Mouse (Mus musculus) MEL (cell line): ENCODE data around the gene Gm45021. TPM values are rescaled to one million over a fixed set of nuclear protein-coding genes. Genes with fewer than 3 reads are reported as not detected.

Experiments
- DNase-seq: peaks from one replicate; pipeline ENCODE4 v3.0.0; 2011; ENCODE audit warnings: low read depth, low spot score
- H3K27ac ChIP-seq: 2 replicates; pipeline ENCODE4 v1.5.1; 2012; ENCODE audit warnings: low read depth, mild to moderate bottlenecking, control low read depth, low read length, moderate library complexity; ENCODE audit not compliant: control insufficient read depth
- H3K27me3 ChIP-seq, 2 experiments: fragments of 150-350 bp in 1 of 2; sonication (generic) in 1 of 2; 2 replicates each; pipeline ENCODE4 v1.6.1; 2012; ENCODE audit warnings: low read length in 2 of 2, mild to moderate bottlenecking in 2 of 2, improper control_type of control experiment in 1 of 2, moderate library complexity in 1 of 2; ENCODE audit not compliant: insufficient read depth in 2 of 2, control insufficient read depth in 1 of 2
- H3K36me3 ChIP-seq, 2 experiments: 2 replicates each; pipeline ENCODE4 v1.6.1; 2012 to 2014; ENCODE audit warnings: low read length in 2 of 2, improper control_type of control experiment in 1 of 2, inconsistent platforms in 1 of 2, mild to moderate bottlenecking in 1 of 2; ENCODE audit not compliant: insufficient read depth in 2 of 2, control insufficient read depth in 1 of 2
- H3K4me1 ChIP-seq, 2 experiments: fragments of 150-350 bp in 1 of 2; sonication (generic) in 1 of 2; 2 replicates each; pipeline ENCODE4 v1.6.1; 2012; ENCODE audit warnings: low read length in 2 of 2, improper control_type of control experiment in 1 of 2, mild to moderate bottlenecking in 1 of 2; ENCODE audit not compliant: insufficient read depth in 2 of 2, control insufficient read depth in 1 of 2
- H3K4me3 ChIP-seq, 2 experiments: fragments of 150-350 bp in 1 of 2; sonication (generic) in 1 of 2; 2 replicates each; pipeline ENCODE4 v1.5.1; 2012; ENCODE audit warnings: low read depth in 2 of 2, low read length in 2 of 2, mild to moderate bottlenecking in 2 of 2, moderate library complexity in 2 of 2, control low read depth in 1 of 2, improper control_type of control experiment in 1 of 2; ENCODE audit not compliant: control insufficient read depth in 1 of 2, insufficient read depth in 1 of 2
- H3K79me2 ChIP-seq: 2 replicates; pipeline ENCODE4 v1.6.1; 2012; ENCODE audit warnings: mild to moderate bottlenecking, low read length, moderate library complexity; ENCODE audit not compliant: control insufficient read depth, poor library complexity, insufficient read depth
- H3K9ac ChIP-seq: 2 replicates; pipeline ENCODE4 v1.6.1; 2012; ENCODE audit warnings: low read depth, mild to moderate bottlenecking, control low read depth, low read length, moderate library complexity; ENCODE audit not compliant: control insufficient read depth, poor library complexity, severe bottlenecking
- H3K9me3 ChIP-seq: fragments of 150-350 bp; sonication (generic); replicated peaks from 2 replicates; pipeline ENCODE4 v1.6.1; 2012; ENCODE audit warnings: mild to moderate bottlenecking, low read length, improper control_type of control experiment, moderate library complexity; ENCODE audit not compliant: insufficient read depth
- CHD1 ChIP-seq: IDR thresholded peaks from 2 replicates; pipeline ENCODE4 v1.6.1; 2012; ENCODE audit warnings: low read depth, mild to moderate bottlenecking, inconsistent platforms, low read length, improper control_type of control experiment
- CTCF ChIP-seq, 3 experiments: IDR thresholded peaks in 2 of 3; conservative IDR thresholded peaks in 1 of 3; 2 replicates each; pipeline ENCODE4 v1.5.1; 2011 to 2012; ENCODE audit warnings: low read length in 3 of 3, low read depth in 2 of 3, mild to moderate bottlenecking in 2 of 3, improper control_type of control experiment in 1 of 3, inconsistent platforms in 1 of 3, mixed read lengths in 1 of 3, moderate library complexity in 1 of 3; ENCODE audit not compliant: control insufficient read depth in 1 of 3, insufficient read depth in 1 of 3, poor library complexity in 1 of 3, severe bottlenecking in 1 of 3
- ETS1 ChIP-seq: IDR thresholded peaks from 2 replicates; pipeline ENCODE4 v1.6.1; 2012; ENCODE audit warnings: low read depth, mild to moderate bottlenecking, inconsistent platforms, low read length, improper control_type of control experiment, moderate library complexity
- GABPA ChIP-seq: IDR thresholded peaks from 2 replicates; pipeline ENCODE4 v1.6.1; 2012; ENCODE audit warnings: low read depth, mild to moderate bottlenecking, inconsistent platforms, low read length, improper control_type of control experiment, moderate library complexity
- HCFC1 ChIP-seq: IDR thresholded peaks from 2 replicates; pipeline ENCODE4 v1.6.1; 2012; ENCODE audit warnings: low read depth, mild to moderate bottlenecking, inconsistent platforms, low read length, improper control_type of control experiment, moderate library complexity
- JUND ChIP-seq: IDR thresholded peaks from 2 replicates; pipeline ENCODE4 v1.6.1; 2011; ENCODE audit warnings: low read depth, mild to moderate bottlenecking, improper control_type of control experiment, low read length
- MAFK ChIP-seq: IDR thresholded peaks from 2 replicates; pipeline ENCODE4 v1.6.1; 2011; ENCODE audit warnings: low read depth, mild to moderate bottlenecking, low read length, improper control_type of control experiment, borderline replicate concordance
- MEF2A ChIP-seq: IDR thresholded peaks from 2 replicates; pipeline ENCODE4 v1.6.1; 2014; ENCODE audit warnings: low read depth, mild to moderate bottlenecking, inconsistent platforms, low read length, improper control_type of control experiment; ENCODE audit not compliant: poor library complexity, insufficient replicate concordance, severe bottlenecking; ENCODE audit errors: extremely low read depth
- MYB ChIP-seq: IDR thresholded peaks from 2 replicates; pipeline ENCODE4 v1.6.1; 2011; ENCODE audit warnings: mild to moderate bottlenecking, low read depth, low read length, improper control_type of control experiment
- POLR2AphosphoS2 ChIP-seq: IDR thresholded peaks from 2 replicates; pipeline ENCODE4 v1.6.1; 2011; ENCODE audit warnings: low read length, improper control_type of control experiment
- POLR2AphosphoS5 ChIP-seq: IDR thresholded peaks from 2 replicates; pipeline ENCODE4 v1.6.1; 2012; ENCODE audit warnings: low read depth, borderline replicate concordance, mild to moderate bottlenecking, inconsistent platforms, low read length, moderate library complexity, mixed read lengths
- RAD21 ChIP-seq: IDR thresholded peaks from 2 replicates; pipeline ENCODE4 v1.6.1; 2011; ENCODE audit warnings: mild to moderate bottlenecking, low read depth, low read length, improper control_type of control experiment
- RCOR1 ChIP-seq: IDR thresholded peaks from 2 replicates; pipeline ENCODE4 v1.6.1; 2012; ENCODE audit warnings: low read depth, mild to moderate bottlenecking, inconsistent platforms, low read length, improper control_type of control experiment
- SMC3 ChIP-seq: IDR thresholded peaks from 2 replicates; pipeline ENCODE4 v1.6.1; 2011; ENCODE audit warnings: low read depth, low read length, improper control_type of control experiment
- TAL1 ChIP-seq: IDR thresholded peaks from 2 replicates; pipeline ENCODE4 v1.6.1; 2012; ENCODE audit warnings: mild to moderate bottlenecking, inconsistent platforms, low read length, moderate library complexity, mixed read lengths
- TBP ChIP-seq: IDR thresholded peaks from 2 replicates; pipeline ENCODE4 v1.8.0; 2011; ENCODE audit warnings: low read depth, low read length, improper control_type of control experiment
- TCF12 ChIP-seq: IDR thresholded peaks from 2 replicates; pipeline ENCODE4 v1.6.1; 2014; ENCODE audit warnings: low read depth, mild to moderate bottlenecking, inconsistent platforms, low read length, improper control_type of control experiment, moderate library complexity
- UBTF ChIP-seq: IDR thresholded peaks from 2 replicates; pipeline ENCODE4 v1.6.1; 2012; ENCODE audit warnings: low read depth, mild to moderate bottlenecking, inconsistent platforms, low read length, improper control_type of control experiment, moderate library complexity, borderline replicate concordance; ENCODE audit not compliant: insufficient read depth
- ZC3H11A ChIP-seq: IDR thresholded peaks from 2 replicates; pipeline ENCODE4 v1.6.1; 2012; ENCODE audit warnings: low read depth, mild to moderate bottlenecking, inconsistent platforms, low read length, improper control_type of control experiment
- ZKSCAN1 ChIP-seq: IDR thresholded peaks from 2 replicates; pipeline ENCODE4 v1.6.1; 2012; ENCODE audit warnings: low read depth, mild to moderate bottlenecking, inconsistent platforms, low read length, improper control_type of control experiment, moderate library complexity
- ZMIZ1 ChIP-seq: IDR thresholded peaks from 2 replicates; pipeline ENCODE4 v1.6.1; 2012; ENCODE audit warnings: low read depth, mild to moderate bottlenecking, inconsistent platforms, low read length, improper control_type of control experiment, moderate library complexity
- ZNF384 ChIP-seq: IDR thresholded peaks from 2 replicates; pipeline ENCODE4 v1.6.1; 2012; ENCODE audit warnings: low read depth, mild to moderate bottlenecking, inconsistent platforms, low read length, improper control_type of control experiment
- polyA plus RNA-seq, 2 experiments: library from polyadenylated mRNA; stranded (reverse) in 1 of 2; unstranded in 1 of 2; fragments of >175 nt in 1 of 2; fragments of >200 nt in 1 of 2; gene quantifications; 2 replicates each; pipeline versions ENCODE4 v1.2.1 to v1.2.4; 2012; ENCODE audit warnings: low replicate concordance in 2 of 2, low read depth in 1 of 2; ENCODE audit not compliant: insufficient read length in 2 of 2, insufficient read depth in 1 of 2, missing spikeins in 1 of 2
- total RNA-seq: library from RNA; depleted of rRNA; stranded (reverse); fragments of 300-350 nt; gene quantifications from 2 replicates; pipeline ENCODE4 v1.2.3, GENCODE M21; 2012

Gene Gm45021
- total and polyA plus RNA-seq, 3 experiments = not detected

GRCm38 (mm10) chr6:48630831-48631230 lies 41.4 kb downstream of the Gm45021 start:
- TF ChIP-seq ETS1 = no peak
- TF ChIP-seq UBTF = no peak
- no peak for TF ChIP-seq RAD21
- no peak for TF ChIP-seq POLR2AphosphoS5
- no peak for TF ChIP-seq TAL1
- TF ChIP-seq HCFC1 = no peak
- no peak for TF ChIP-seq ZNF384
- TF ChIP-seq SMC3 = no peak
- no peak for TF ChIP-seq ZKSCAN1
- TF ChIP-seq TCF12 = no peak
- no peak for TF ChIP-seq MYB
- no peak for TF ChIP-seq RCOR1
- no peak for TF ChIP-seq MAFK
- no peak for TF ChIP-seq POLR2AphosphoS2
- TF ChIP-seq CHD1 = no peak
- TF ChIP-seq JUND = no peak
- no peak for TF ChIP-seq TBP
- Histone ChIP-seq H3K27ac (no peak overlapping the region), H3K9ac (no peak overlapping the region), H3K79me2 (no peaks in the 10 kb centered on the region), H3K36me3 (no peaks in the 10 kb centered on the region), H3K9me3 (no peaks in the 10 kb centered on the region), H3K4me3 (no peak overlapping the region), H3K4me1 (no peaks in the 10 kb centered on the region), H3K27me3 (no peaks in the 10 kb centered on the region)
- no peak for DNase-seq

GRCm38 (mm10) chr6:48635105-48635504 lies 45.7 kb downstream of the Gm45021 start:
- no peaks in the 10 kb centered on the region for H3K4me1 ChIP-seq
- no peak overlapping the region for H3K27ac ChIP-seq
- H3K36me3 ChIP-seq = no peaks in the 10 kb centered on the region
- no peak for TF ChIP-seq GABPA
- TF ChIP-seq ZC3H11A = no peak
- no peak for TF ChIP-seq CTCF (IDR thresholded peaks at IDR 0.05 in 2 of 3, conservative IDR thresholded peaks at IDR 0.05 in 1 of 3; ENCODE audit: control insufficient read depth in 1 of 3, insufficient read depth in 1 of 3, low read depth in 2 of 3, low read length in 3 of 3, poor library complexity in 1 of 3, severe bottlenecking in 1 of 3)
- no peak for TF ChIP-seq MYB
- TF ChIP-seq ZMIZ1 = no peak
- TF ChIP-seq UBTF = no peak
- no peak for TF ChIP-seq MEF2A
- TF ChIP-seq RCOR1 = no peak
- no peak for TF ChIP-seq ZKSCAN1
- TF ChIP-seq CHD1 = no peak
- no peak for TF ChIP-seq POLR2AphosphoS5
- H3K4me3 ChIP-seq = no peak overlapping the region
- no peak overlapping the region for H3K9ac ChIP-seq
- no peaks in the 10 kb centered on the region for H3K27me3 ChIP-seq
- DNase-seq = no peak
- no peaks in the 10 kb centered on the region for H3K9me3 ChIP-seq
- no peaks in the 10 kb centered on the region for H3K79me2 ChIP-seq
